Mouse (Mus musculus) cerebellum, postnatal 4 days (tissue): ENCODE measurements around the gene Cdc73.
"Not testable (repeated sequence)": the region's sequence is repeated elsewhere in the genome, so short reads cannot be mapped to it uniquely, and the experiment has no call there.

Experiments used
- DNase-seq, 2 experiments: peaks; one replicate each; pipeline ENCODE4 v3.0.0; 2022; ENCODE audit warnings: low spot score in 2 of 2, mixed read lengths in 1 of 2

Gene Cdc73

GRCm38 (mm10) chr1:143702741-143703262 is at the start of gene Cdc73:
TSS of gene Cdc73 (minus strand) at chr1:143702893.
- peak; percentile 81 to 93 for DNase-seq

GRCm38 (mm10) chr1:143745871-143746270 is 43.2 kb upstream of the Cdc73 start:
- DNase-seq, result no peak

- DNase-seq, result no peak
These were observed 39.5 kb upstream of the Cdc73 start for GRCm38 (mm10) chr1:143742186-143742585.

- DNase-seq, result no peak
These were observed 38.6 kb upstream of the Cdc73 start for GRCm38 (mm10) chr1:143741331-143741730.

- DNase-seq, result peak in 1 of 2 experiments; percentile 9
These were observed 37.9 kb upstream of the Cdc73 start for GRCm38 (mm10) chr1:143740581-143740980.

- peak; percentile 63 to 84 for DNase-seq
These were observed 37.0 kb upstream of the Cdc73 start for GRCm38 (mm10) chr1:143739361-143740350.

GRCm38 (mm10) chr1:143738811-143739210 is 36.1 kb upstream of the Cdc73 start:
- DNase-seq, result no peak

- no peak for DNase-seq
These were observed 31.3 kb upstream of the Cdc73 start for GRCm38 (mm10) chr1:143733914-143734410.

- no peak for DNase-seq
These were observed 29.0 kb upstream of the Cdc73 start for GRCm38 (mm10) chr1:143731691-143732090.

GRCm38 (mm10) chr1:143730899-143731298 is 28.2 kb upstream of the Cdc73 start:
- DNase-seq, result no peak

GRCm38 (mm10) chr1:143727701-143728445 is 25.2 kb upstream of the Cdc73 start:
- DNase-seq, result no peak

- no peak for DNase-seq
These were observed 21.9 kb upstream of the Cdc73 start for GRCm38 (mm10) chr1:143724456-143725064.

- not testable (repeated sequence) for DNase-seq
These were observed 13.3 kb upstream of the Cdc73 start, which contains the start of gene Glrx2 for GRCm38 (mm10) chr1:143716038-143716437. TSS of gene Glrx2 (plus strand) at chr1:143716338.

- no peak for DNase-seq
These were observed 7.9 kb upstream of the Cdc73 start for GRCm38 (mm10) chr1:143710627-143710976.

GRCm38 (mm10) chr1:143709966-143710626 is 7.4 kb upstream of the Cdc73 start:
- no peak for DNase-seq

GRCm38 (mm10) chr1:143708361-143708760 is 5.7 kb upstream of the Cdc73 start:
- DNase-seq, result no peak

GRCm38 (mm10) chr1:143707006-143707405 is 4.3 kb upstream of the Cdc73 start:
- no peak for DNase-seq

- no peak for DNase-seq
These were observed 452 bp downstream of the Cdc73 start for GRCm38 (mm10) chr1:143702141-143702740.

- no peak for DNase-seq
These were observed 957 bp downstream of the Cdc73 start for GRCm38 (mm10) chr1:143701736-143702135.

- no peak for DNase-seq
These were observed 17.8 kb downstream of the Cdc73 start for GRCm38 (mm10) chr1:143684849-143685248.

GRCm38 (mm10) chr1:143681108-143681507 is 21.6 kb downstream of the Cdc73 start:
- DNase-seq, result peak in 1 of 2 experiments; percentile 69
